Mouse (Mus musculus): ENCODE results near the gene Man1a. TPM values are rescaled to one million over a fixed set of nuclear protein-coding genes. Genes with fewer than 3 reads are reported as not detected.
A peak's percentile ranks its signal among the peaks of the same experiment; 100 is the strongest.

The Man1a gene
- total RNA-seq, 2 experiments from 2014 or later, result 63.2 to 67.2 TPM

DNA sequence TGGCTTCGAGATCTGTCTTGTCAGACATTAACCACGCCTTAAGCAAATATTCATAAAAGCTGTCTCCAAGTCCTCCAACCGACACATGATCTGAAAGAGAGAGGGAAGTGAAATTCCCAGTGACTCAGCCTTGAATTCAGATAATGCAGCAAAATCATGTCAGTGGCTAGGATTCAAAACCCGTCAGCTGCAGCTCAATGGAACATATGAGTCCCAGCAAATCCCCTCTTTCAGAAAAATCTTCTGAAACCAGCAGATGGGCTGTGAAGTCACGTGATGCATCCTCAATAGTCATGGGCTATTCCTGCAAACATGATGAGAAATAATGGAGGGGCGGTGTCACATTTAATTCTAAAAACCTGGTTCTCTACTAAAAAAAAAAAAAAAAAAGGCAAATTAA is 151.0 kb downstream of the Man1a start:
- no peak for DNase-seq (ENCODE audit: low spot score in 2 of 2)

DNA sequence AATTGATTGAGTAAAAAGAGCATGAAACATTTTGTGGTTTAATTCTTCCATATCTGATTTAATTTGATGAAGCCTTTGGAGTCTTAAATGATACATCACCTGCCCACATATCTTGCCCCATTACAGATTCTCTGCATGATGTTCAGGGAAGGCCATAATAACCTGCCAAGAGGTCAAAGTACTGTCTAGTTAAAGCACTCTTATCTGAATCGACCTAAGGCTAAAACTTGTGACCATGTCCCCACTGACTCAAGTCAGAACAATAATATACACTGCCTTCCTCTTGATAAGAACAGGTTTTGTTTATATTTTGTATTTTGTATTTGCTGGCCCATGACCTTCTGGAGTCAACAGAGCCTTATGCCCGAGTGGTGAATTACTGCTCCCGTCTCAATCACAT is 154.2 kb downstream of the Man1a start:
- DNase-seq (ENCODE audit: low spot score in 2 of 2), result no peak

DNA sequence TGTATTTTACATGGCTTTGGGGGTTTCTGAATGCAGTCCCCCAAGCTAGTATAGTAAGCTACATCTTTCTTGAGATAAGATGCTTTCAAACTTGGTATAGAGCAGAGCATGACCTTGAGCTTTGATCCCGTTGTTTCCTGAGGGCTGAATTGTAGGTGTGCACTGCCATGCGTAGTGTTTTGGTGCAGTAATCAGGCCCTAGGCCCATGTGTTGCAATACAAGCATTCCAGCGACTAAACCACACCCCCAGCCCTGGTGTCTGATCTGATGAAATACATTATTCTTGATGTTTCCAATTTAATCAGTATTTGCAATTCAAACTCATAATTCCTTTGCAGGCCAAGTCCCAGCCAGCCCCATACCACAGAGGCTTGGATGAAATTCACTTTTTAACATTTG is 158.9 kb downstream of the Man1a start:
- no peak for DNase-seq (ENCODE audit: low spot score in 2 of 2)

DNA sequence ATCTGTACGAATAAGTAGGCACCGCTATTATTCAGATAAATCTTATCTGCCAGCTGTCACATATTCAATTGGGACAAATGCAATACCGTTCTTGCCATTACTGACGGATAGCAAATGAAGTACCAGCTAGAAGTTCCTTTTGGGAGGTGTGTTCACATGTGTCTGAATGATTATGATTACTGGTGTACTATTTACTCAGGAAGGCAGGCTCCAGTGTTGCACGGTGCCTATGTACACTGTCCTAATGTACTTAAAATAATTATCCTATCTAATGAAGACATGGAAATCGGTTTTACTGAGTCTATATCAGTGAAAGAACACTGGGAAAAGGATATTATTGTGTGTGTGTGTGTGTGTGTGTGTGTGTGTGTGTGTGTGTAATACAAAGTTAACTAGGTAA is 160.7 kb downstream of the Man1a start:
- DNase-seq (ENCODE audit: low spot score in 2 of 2), result no peak

DNA sequence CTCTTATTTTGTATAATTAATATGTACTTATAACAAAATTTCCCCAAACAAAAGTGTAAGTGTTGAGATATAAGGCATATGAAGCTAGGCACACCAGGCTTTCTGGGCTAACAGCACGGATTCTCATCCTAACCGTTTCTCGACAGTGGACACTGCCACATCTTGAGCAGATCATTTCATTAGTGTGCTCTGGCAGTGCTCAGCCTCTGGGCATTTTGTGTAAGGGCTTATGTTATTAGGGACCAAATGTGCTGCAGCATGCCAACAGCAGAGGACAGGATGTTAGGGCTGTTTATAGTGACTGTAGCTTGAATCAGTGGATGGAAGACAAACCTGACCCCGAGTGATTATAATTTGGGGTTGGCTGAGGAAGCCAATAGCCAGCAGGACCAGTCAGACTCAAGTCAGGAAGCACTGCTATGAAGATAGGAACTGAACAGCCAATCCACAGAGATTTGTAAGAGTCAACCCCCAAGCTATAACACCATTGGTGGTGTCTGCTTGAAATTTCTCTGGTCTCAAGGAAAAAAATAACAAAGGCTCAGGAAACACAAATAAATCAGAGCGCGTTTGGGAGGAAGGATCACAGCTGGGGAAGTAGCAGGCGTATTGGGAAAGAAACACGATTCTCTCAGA is 161.3 kb downstream of the Man1a start:
- DNase-seq (ENCODE audit: low spot score in 2 of 2), result no peak

DNA sequence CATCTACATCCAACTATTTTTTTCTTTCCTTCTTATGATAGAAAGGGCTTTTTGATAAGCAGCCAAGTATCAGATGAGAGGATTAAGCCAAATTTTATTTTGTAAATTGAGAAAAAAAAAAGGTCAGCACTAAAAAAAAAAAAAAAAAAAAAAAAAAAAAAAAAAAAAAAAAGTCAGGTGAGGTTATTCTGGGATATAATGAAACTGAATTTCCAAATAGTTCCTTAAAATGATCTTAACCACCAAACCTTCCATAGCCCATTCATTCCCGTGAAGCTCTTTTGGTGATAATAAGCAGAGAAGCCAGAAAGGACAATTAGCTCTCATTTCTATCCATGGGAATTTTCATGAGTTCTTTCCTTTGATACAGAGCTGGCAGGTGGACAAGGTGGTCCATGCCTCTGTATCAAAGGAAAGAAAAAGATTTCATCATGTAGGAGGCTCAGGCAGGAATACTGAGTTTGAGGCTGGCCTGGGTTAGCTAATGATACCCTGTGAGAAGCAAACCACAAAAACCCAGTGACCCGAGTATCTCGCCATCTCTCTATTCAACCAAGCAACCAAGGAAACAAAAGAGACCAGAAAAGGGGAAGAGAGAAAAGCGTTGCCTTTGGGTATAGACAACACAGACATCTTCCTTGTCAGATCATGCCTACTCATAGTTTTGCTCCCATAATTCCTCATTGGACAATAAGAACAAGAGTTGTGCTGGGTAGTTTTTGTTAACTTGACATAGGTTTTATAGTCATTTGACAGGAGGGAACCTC is 162.7 kb downstream of the Man1a start:
- no peak for DNase-seq (ENCODE audit: low spot score in 2 of 2)

DNA sequence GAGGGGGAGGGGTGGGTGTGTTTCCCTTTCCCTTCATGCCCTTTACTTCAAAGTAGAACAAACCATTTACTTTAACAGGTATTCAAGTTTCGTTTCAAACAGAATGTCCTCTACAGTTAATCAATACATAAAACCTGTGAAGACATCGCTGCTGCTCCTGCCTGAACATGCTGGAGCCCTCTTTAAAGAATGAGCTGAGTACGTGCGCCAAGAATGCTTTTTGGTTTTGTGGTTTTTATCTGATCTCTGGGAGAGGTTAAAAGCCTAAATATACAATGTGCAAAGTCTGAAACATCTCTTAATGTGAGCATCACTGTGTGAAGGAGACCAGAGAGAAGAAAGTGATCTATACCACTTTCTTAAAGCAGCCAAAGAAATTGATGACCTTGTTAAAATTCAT is 186.9 kb downstream of the Man1a start:
- no peak for DNase-seq (ENCODE audit: low spot score in 2 of 2)

DNA sequence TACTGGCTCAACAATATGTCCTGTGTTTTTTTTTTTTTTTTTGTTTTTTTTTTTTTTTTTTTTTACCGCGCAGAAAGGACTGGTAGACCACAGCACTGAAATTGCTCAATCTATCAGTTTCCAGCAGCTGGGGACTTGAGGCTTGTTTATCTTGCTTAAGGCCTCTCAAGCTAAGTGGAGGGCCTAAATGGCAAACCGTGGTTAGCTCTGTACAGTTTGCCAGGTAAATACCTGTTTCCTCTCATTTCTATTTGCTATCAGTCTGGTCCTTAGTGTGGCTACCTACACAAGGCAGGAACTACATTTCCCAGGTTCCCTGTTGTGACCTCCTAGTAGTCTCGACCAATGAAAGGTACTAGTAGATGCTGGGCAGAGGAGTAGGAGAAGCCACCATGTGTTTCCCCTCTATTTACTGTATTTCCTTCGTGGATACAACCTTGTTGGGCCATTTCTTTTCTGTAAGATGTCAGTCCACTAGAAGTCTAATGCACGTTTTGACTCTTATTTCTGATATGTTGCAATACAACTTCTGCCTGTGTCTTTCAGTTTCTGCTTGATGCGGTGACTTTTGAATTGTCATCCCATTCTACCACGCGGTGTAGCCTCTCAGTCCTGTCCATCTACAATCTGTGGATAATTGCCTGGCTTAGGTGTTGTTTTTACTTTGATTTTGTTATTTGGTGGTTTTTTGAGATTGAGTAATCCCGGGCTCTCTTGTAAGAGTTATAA is 187.9 kb downstream of the Man1a start:
- DNase-seq (ENCODE audit: low spot score in 2 of 2), result no peak

DNA sequence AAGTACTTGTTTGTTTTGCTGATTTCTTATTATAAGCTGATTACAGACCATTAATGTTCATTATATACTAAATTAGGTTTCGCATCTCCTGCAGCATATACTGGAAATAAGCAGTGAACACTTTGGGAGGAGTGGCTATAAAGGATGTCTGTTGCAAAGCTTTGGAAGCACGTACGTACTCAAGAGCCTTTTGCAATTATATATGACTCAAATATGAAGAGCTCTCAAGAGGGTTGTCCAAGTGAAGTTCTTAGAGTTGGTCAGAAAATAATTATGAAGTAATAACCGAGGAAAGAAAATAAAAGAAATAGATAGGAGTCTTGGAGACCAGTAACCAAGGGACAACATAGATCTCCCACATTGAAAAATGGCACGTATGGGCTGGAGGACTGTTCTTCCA is 189.9 kb downstream of the Man1a start:
- no peak for DNase-seq (ENCODE audit: low spot score in 2 of 2)

DNA sequence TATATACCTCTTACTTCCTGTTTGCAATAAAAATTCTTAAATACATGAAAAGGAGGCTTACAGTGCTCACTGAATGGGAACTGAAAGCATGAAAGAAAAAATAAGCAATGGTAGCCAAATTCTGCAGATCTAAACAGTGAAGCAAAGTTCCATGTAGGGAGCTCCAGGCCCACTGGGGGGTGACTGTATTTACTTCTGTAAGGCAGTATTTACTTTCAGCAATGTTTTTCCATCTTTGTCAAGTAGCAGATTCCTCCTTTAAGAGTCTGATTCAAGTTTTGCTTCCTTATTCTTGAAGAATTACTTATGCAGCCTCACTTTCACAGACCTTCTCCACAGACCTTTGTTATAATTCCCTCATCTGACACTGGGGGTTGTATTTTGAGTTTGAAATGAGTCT is 195.1 kb downstream of the Man1a start:
- no peak for DNase-seq (ENCODE audit: low spot score in 2 of 2)

DNA sequence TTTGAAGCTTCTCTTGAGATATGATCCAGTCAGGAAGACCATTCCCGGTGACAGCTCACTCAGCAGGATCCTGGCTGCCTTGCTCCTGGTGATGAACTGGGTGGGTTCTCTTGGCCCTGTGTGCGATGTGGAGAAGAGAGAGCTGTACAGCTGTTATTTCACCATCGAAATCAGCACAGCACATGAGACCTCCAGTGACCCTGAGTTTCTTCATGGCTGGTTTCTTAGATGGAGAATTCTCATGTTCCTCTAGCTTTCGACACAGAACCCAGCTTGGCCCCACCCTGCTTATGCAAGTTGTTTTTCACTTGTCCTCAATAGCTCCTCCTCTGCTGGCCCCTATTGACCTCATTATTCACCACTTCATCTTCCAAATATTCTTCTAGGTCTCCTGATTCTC is 200.5 kb downstream of the Man1a start:
- DNase-seq (ENCODE audit: low spot score in 2 of 2), result no peak

DNA sequence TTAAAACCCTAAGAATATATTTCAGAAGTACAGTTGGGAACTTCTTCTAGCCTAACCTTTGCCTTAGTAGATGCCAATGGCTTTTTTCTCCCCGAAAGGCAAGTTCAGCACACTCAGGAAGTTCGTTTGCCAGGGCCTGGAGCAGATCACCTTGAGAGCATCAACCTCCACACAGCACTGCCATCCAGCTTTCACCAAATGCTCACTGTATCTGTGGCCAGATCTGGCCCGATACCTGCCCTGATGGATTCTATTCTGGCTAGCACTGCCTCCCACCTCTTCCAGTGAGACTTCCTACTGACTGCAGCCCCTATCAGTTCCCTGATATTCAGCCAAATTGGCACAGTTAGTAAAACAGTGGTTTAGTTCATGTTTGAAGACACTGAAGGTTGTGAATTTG is 202.2 kb downstream of the Man1a start:
- DNase-seq (ENCODE audit: low spot score in 2 of 2), result no peak

DNA sequence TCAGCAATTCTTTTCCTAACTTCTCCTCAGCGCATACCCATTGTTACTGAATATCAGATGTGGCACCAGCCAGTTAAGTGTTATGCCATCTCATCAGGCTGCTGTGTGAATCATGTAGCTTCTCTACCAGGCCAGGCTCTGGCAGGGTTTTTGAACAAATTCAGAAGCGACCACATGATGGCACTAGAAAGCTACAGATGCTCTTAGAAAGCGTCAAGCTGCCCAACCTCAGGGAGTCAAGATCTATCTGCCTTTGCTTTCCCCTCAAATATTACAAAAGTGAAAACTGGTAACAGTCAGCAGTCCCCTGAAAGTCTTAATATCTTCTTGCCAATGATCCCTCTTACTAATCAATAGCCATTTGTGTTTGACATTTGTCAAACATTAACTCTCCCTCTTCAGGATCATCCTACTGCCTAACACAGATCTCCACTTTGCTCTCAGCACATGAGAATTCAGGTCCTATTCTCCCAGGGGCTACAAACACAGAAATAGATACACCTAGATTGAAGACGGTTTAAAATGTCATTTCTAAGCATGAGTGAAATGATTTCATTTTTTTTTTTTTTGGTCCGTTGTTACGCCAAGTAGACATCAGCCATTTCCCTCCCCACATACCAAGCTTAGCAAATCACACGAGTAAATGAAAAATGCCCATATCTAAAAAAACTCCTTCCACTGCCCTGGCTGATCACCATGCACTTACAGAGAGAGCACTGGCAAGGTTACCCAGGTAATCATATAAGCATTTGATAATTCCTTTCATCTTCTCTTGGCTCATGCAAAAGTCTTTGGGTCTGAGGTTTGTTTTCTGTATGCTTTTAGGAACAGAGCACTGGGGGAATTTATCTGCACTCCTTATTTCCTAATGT is 212.7 kb downstream of the Man1a start:
- peak in 1 of 2 experiments; percentile 10 for DNase-seq (ENCODE audit: low spot score in 2 of 2)

DNA sequence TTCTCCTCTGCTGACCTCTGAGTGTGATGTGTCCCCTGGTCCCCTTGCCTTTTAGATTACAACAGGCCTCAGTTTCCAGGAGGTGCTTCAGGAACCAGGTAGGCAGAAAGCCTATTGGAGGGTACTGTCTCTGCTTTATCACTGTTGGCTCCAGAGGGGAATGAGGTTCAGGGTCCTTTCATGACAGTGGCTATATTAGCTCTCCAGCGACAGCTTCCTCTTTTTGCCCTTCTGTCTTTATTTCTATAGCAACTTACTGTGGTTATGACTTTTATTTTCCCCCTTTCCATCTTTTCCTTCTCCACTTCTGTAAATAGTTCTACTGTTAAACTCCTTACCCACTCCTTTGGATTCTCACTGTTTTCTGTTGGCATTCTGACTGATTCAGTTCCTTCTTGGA is 216.5 kb downstream of the Man1a start:
- DNase-seq (ENCODE audit: low spot score in 2 of 2), result no peak

DNA sequence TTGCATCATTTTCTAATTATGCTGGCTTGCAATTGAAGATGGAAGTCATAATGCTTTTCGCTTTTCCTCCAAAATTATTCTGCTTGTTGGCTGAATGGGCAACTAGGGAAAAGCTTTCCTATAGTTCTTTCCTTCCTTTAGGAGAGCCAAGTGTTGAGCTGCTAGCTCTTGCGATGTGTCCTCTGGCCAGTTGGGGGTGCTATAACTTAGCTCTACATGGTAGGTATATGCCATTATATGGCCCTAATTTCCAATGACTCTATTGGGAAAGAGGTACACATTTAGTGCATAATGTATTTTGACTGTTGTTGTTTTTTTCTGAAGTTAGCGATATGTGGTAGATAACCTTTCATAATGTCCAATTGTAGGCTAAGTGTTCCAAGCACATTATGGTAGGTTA is 217.2 kb downstream of the Man1a start:
- DNase-seq (ENCODE audit: low spot score in 2 of 2), result no peak

Data from adrenal gland, postnatal 4 days (tissue).